Mouse (Mus musculus) layer of hippocampus, adult 2 months (tissue): Measurements from ENCODE around the gene Epyc. TPM values are rescaled to one million over a fixed set of nuclear protein-coding genes. Genes with fewer than 3 reads are reported as not detected.

ENCODE experiments used
- DNase-seq, 2 experiments: peaks; one replicate each; pipeline ENCODE4 v3.0.0; 2022; ENCODE audit warnings: low spot score in 2 of 2
- H3K27ac ChIP-seq: fragments of 200-600 bp; 2 replicates; pipeline ENCODE4 v1.8.1; 2022
- H3K4me3 ChIP-seq: fragments of 200-600 bp; 2 replicates; pipeline ENCODE4 v1.8.1; 2022; ENCODE audit warnings: mild to moderate bottlenecking
- CTCF ChIP-seq: fragments of 200-600 bp; conservative IDR thresholded peaks from 2 replicates; pipeline ENCODE4 v1.8.1; 2022; ENCODE audit warnings: antibody characterized with exemption, mild to moderate bottlenecking, moderate library complexity
- long read RNA-seq, 2 experiments: library from polyadenylated mRNA; stranded (forward); transcript quantifications; one replicate each; pipeline ENCODE4 v2.0.0; 2021; ENCODE audit warnings: borderline mapping rate in 2 of 2
- total RNA-seq, 2 experiments: library from RNA; stranded (reverse); gene quantifications; 2 replicates each; pipeline ENCODE4 v1.2.3; 2021

Epyc gene
- not detected for total RNA-seq
- long read RNA-seq, experiment 1: 0 reads
- long read RNA-seq, experiment 2: 0 reads

GRCm38 (mm10) chr10:97643768-97644167 is at the start of gene Epyc:
TSS of gene Epyc (plus strand) at chr10:97644068.
- no peak for TF ChIP-seq CTCF
- H3K27ac ChIP-seq: no peak within 1 kb of the TSS
- DNase-seq: no peak
- no peak within 1 kb of the TSS for H3K4me3 ChIP-seq

- no peak for DNase-seq
- H3K4me3 ChIP-seq: no peak overlapping the region
- H3K27ac ChIP-seq: no peak overlapping the region
- no peak for TF ChIP-seq CTCF
Observed at GRCm38 (mm10) chr10:97595680-97596079, 48.2 kb upstream of the Epyc start.

GRCm38 (mm10) chr10:97601744-97602143 is 42.1 kb upstream of the Epyc start:
- H3K4me3 ChIP-seq: no peak overlapping the region
- TF ChIP-seq CTCF: no peak
- no peak for DNase-seq
- no peak overlapping the region for H3K27ac ChIP-seq

GRCm38 (mm10) chr10:97603256-97603655 is 40.6 kb upstream of the Epyc start:
- Histone ChIP-seq H3K4me3 (no peak overlapping the region), H3K27ac (no peak overlapping the region)
- DNase-seq: no peak
- no peak for TF ChIP-seq CTCF

- TF ChIP-seq CTCF: no peak
- Histone ChIP-seq H3K27ac (no peak within 1 kb of the TSS), H3K4me3 (no peak within 1 kb of the TSS)
- DNase-seq: no peak
Observed at GRCm38 (mm10) chr10:97606579-97606978, 37.3 kb upstream of the Epyc start, which contains the start of gene Kera. TSS of gene Kera (plus strand) at chr10:97606879.

- H3K4me3 ChIP-seq: no peak overlapping the region
- TF ChIP-seq CTCF: no peak
- no peak for DNase-seq
Observed at GRCm38 (mm10) chr10:97622328-97622727, 21.5 kb upstream of the Epyc start.

GRCm38 (mm10) chr10:97624381-97624780 is 19.5 kb upstream of the Epyc start:
- no peak overlapping the region for H3K4me3 ChIP-seq
- TF ChIP-seq CTCF: no peak
- peak overlapping the region; percentile 64 for H3K27ac ChIP-seq

More at GRCm38 (mm10) chr10:97622328-97622727, 21.5 kb upstream of the Epyc start:
- no peak overlapping the region for H3K27ac ChIP-seq

GRCm38 (mm10) chr10:97625116-97625515 is 18.8 kb upstream of the Epyc start:
- no peak for DNase-seq
- no peak for TF ChIP-seq CTCF
- Histone ChIP-seq H3K27ac (peak overlapping the region; percentile 64), H3K4me3 (no peak overlapping the region)

More at GRCm38 (mm10) chr10:97624381-97624780, 19.5 kb upstream of the Epyc start:
- peak in 1 of 2 experiments; percentile 3 for DNase-seq

- no peak for DNase-seq
Observed at GRCm38 (mm10) chr10:97626543-97626942, 17.3 kb upstream of the Epyc start.

GRCm38 (mm10) chr10:97631061-97631460 is 12.8 kb upstream of the Epyc start:
- DNase-seq: no peak
- no peak overlapping the region for H3K4me3 ChIP-seq
- no peak for TF ChIP-seq CTCF
- no peak overlapping the region for H3K27ac ChIP-seq

More at GRCm38 (mm10) chr10:97626543-97626942, 17.3 kb upstream of the Epyc start:
- H3K4me3 ChIP-seq: no peak overlapping the region
- TF ChIP-seq CTCF: no peak
- no peak overlapping the region for H3K27ac ChIP-seq

GRCm38 (mm10) chr10:97641926-97642325 is 1.9 kb upstream of the Epyc start:
- Histone ChIP-seq H3K27ac (no peak overlapping the region), H3K4me3 (no peak overlapping the region)
- DNase-seq: no peak
- TF ChIP-seq CTCF: no peak

GRCm38 (mm10) chr10:97650334-97650733 is 6.5 kb downstream of the Epyc start:
- TF ChIP-seq CTCF: no peak
- no peak overlapping the region for H3K4me3 ChIP-seq
- DNase-seq: no peak
- H3K27ac ChIP-seq: no peak overlapping the region

GRCm38 (mm10) chr10:97659489-97659888 is 15.6 kb downstream of the Epyc start:
- no peak for DNase-seq
- no peak overlapping the region for H3K27ac ChIP-seq
- TF ChIP-seq CTCF: no peak
- H3K4me3 ChIP-seq: no peak overlapping the region

GRCm38 (mm10) chr10:97668656-97669055 is 24.8 kb downstream of the Epyc start:
- DNase-seq: no peak
- no peak for TF ChIP-seq CTCF
- H3K27ac ChIP-seq: no peak overlapping the region
- H3K4me3 ChIP-seq: no peak overlapping the region
